Mouse (Mus musculus) liver, embryonic 12.5 days (tissue): ENCODE results near the gene F830045P16Rik. TPM values are rescaled to one million over a fixed set of nuclear protein-coding genes. Genes with fewer than 3 reads are reported as not detected.

Source experiments
- ATAC-seq: fragments of 200-750 bp; cut with Nextera tagmentation; 2 replicates; pipeline ENCODE4 v1.8.0; 2017; ENCODE audit warnings: moderate number of reproducible peaks, mild to moderate bottlenecking, moderate library complexity
- H3K27ac ChIP-seq: fragments of 300-500 bp; sonication (generic); 2 replicates; pipeline ENCODE4 v1.5.1; 2016; ENCODE audit warnings: mild to moderate bottlenecking
- H3K27me3 ChIP-seq: fragments of 300-500 bp; sonication (generic); replicated peaks from 2 replicates; pipeline ENCODE4 v1.6.1; 2016; ENCODE audit warnings: mild to moderate bottlenecking, moderate library complexity
- H3K36me3 ChIP-seq: fragments of 300-500 bp; sonication (generic); 2 replicates; pipeline ENCODE4 v1.6.1; 2016; ENCODE audit warnings: mild to moderate bottlenecking, moderate library complexity
- H3K4me1 ChIP-seq: fragments of 300-500 bp; sonication (generic); 2 replicates; pipeline ENCODE4 v1.6.1; 2016
- H3K4me2 ChIP-seq: fragments of 300-500 bp; sonication (generic); 2 replicates; pipeline ENCODE4 v1.6.1; 2016; ENCODE audit warnings: mild to moderate bottlenecking, moderate library complexity
- H3K4me3 ChIP-seq: fragments of 300-500 bp; sonication (generic); 2 replicates; pipeline ENCODE4 v1.5.1; 2016; ENCODE audit warnings: mild to moderate bottlenecking, moderate library complexity
- H3K9ac ChIP-seq: fragments of 300-500 bp; sonication (generic); 2 replicates; pipeline ENCODE4 v1.6.1; 2016; ENCODE audit warnings: mild to moderate bottlenecking, moderate library complexity
- H3K9me3 ChIP-seq: fragments of 300-500 bp; sonication (generic); replicated peaks from 2 replicates; pipeline ENCODE4 v1.6.1; 2016; ENCODE audit warnings: mild to moderate bottlenecking, moderate library complexity
- WGBS: fragments of 180-500 bp; shearing (Covaris S2); methylation state at CpG from one replicate; pipeline ENCODE4 v1.1.7; 2016; ENCODE audit not compliant: insufficient replicate concordance; 5-methylcytosine and 5-hydroxymethylcytosine counted together
- polyA plus RNA-seq: library from polyadenylated mRNA; unstranded; fragments of >200 nt; fragmentation: Nextera tagmentation; extraction: Ambion mirVana; gene quantifications from 2 replicates; pipeline ENCODE4 v1.2.1, GENCODE M21; 2016

F830045P16Rik gene
- polyA plus RNA-seq, 1 experiment from 2014 or later = not detected

DNA sequence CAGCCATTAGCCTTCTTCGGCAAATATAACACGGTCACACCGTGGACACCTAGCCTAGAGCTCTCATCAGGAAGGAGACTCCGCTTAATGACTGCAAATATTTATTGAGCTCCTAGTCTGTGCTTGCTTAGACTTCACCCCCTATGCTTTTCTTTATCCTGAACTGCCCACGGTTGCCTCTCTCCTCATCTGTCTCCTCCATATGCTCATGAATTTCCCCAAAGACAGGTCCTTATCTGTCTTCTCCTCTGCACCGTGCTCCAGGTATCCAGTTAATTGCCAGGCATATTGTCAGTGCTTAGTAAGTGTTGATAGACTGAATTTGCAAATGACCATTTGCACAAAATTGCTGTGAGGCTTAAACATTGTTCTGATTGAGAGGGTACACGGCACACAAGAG, 32.7 kb upstream of the F830045P16Rik start:
- Histone ChIP-seq H3K27me3 (peaks cover 26% of the 10 kb centered on the region), H3K27ac (no peak overlapping the region), H3K36me3 (no peaks in the 10 kb centered on the region), H3K9me3 (no peaks in the 10 kb centered on the region), H3K4me3 (no peak overlapping the region), H3K9ac (no peak overlapping the region), H3K4me1 (peaks cover under 1% of the 10 kb centered on the region), H3K4me2 (no peak overlapping the region)
- WGBS = 64% methylated on average over 7 of the region's 7 CpGs
- ATAC-seq = no peak

DNA sequence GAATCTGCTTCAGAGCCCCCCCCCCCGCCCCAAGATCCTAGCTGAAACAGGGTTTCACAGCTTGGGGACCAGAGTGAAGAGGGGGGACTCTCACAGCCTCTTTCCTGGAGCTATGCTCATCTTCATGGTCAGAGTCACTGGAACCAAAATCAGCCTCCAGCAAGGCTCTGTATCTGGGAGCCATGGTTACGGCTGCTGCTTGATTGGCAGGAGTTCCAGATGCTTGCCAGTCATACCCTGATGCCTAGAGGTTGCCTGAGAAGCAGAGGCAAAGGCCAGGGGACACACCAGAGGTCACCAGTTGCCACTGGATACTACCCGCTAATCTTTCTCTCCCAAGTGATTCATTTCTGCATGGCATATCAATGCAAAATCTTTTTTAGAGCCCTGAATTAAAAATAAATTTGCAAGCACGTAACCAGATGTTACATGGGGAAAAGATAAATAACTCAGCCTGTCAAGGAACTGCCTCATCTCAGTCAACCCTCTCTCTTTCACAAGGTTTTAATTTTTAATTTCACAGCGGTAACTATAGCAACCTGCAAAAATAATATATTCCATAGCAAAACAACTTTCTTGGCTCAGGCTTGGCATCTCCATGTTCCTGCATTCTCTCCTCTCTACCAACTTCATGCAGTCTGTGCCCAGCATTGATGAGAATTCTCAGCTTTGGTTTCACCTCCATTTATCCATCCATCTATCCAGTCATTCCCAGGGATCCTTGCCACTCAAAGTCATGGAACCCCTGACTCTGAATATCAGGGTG, 27.7 kb upstream of the F830045P16Rik start:
- Histone ChIP-seq H3K36me3 (no peaks in the 10 kb centered on the region), H3K9me3 (no peaks in the 10 kb centered on the region), H3K9ac (no peak overlapping the region), H3K4me2 (no peak overlapping the region), H3K27me3 (no peaks in the 10 kb centered on the region), H3K4me3 (no peak overlapping the region), H3K4me1 (no peaks in the 10 kb centered on the region), H3K27ac (no peak overlapping the region)
- 56% methylated on average over 5 of the region's 5 CpGs for WGBS
- no peak for ATAC-seq

GRCm38 (mm10) chr2:129561796-129562195, 25.4 kb upstream of the F830045P16Rik start:
- no peak overlapping the region for H3K4me3 ChIP-seq
- 60% methylated on average over 3 of the region's 3 CpGs for WGBS
- no peak overlapping the region for H3K27ac ChIP-seq
- H3K27me3 ChIP-seq = no peaks in the 10 kb centered on the region
- no peaks in the 10 kb centered on the region for H3K4me1 ChIP-seq
- ATAC-seq = no peak
- no peaks in the 10 kb centered on the region for H3K36me3 ChIP-seq
- H3K9ac ChIP-seq = no peak overlapping the region
- no peaks in the 10 kb centered on the region for H3K9me3 ChIP-seq
- H3K4me2 ChIP-seq = no peak overlapping the region

- Histone ChIP-seq H3K4me3 (no peak overlapping the region), H3K9me3 (no peaks in the 10 kb centered on the region), H3K27me3 (no peaks in the 10 kb centered on the region), H3K9ac (no peak overlapping the region), H3K27ac (no peak overlapping the region), H3K4me2 (no peak overlapping the region), H3K36me3 (no peaks in the 10 kb centered on the region), H3K4me1 (no peaks in the 10 kb centered on the region)
- WGBS = 53% methylated on average over 3 of the region's 3 CpGs
- ATAC-seq = no peak
These were observed 22.4 kb upstream of the F830045P16Rik start for GRCm38 (mm10) chr2:129558875-129559219.

DNA sequence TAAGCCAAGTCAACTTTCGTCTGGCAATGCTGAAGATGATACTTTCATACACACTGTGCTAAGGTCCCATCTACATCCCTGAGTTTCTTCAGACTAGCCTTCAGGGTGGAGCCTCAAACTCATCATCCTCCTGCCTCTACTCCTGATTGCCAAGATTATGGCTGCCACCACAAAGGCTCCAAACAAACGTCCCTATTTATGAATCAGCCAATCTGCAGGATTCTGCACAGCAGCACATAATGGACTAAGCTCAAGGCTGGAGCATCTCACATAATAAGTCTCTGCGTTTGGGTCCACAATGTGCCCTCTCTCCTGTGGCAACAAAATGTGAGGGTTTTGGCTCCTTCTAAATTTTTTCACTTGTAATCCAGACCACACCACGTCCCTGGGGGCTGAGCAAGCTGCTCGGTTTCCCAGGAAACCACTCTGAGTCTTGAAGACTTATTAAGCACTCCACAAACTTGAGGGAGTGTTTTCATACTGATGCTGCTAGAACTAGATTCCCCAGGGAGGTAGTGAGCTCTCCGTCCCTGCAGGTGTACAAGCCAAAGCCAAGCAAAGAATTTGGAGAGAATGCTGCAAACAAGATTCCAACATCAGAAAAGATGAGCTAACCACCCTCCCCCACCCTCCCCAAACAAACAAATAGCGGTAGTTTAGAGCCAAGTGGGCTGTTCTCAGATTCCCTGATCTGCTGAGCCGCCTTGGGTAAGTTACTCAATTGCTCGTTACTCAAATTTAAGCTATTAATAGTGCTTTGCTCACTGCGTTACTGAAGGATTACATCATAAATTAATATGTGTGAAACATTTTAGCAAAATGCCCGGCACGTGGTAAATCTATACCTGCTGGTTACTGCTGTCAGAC, 21.8 kb upstream of the F830045P16Rik start:
- Histone ChIP-seq H3K4me2 (no peak overlapping the region), H3K36me3 (no peaks in the 10 kb centered on the region), H3K4me1 (no peaks in the 10 kb centered on the region), H3K4me3 (no peak overlapping the region), H3K9me3 (no peaks in the 10 kb centered on the region), H3K27me3 (no peaks in the 10 kb centered on the region), H3K27ac (no peak overlapping the region), H3K9ac (no peak overlapping the region)
- ATAC-seq = no peak
- 53% methylated on average over 12 of the region's 12 CpGs for WGBS

GRCm38 (mm10) chr2:129556081-129556480, 19.7 kb upstream of the F830045P16Rik start:
- no peak for ATAC-seq
- Histone ChIP-seq H3K36me3 (no peaks in the 10 kb centered on the region), H3K27ac (no peak overlapping the region), H3K9me3 (no peaks in the 10 kb centered on the region), H3K4me2 (no peak overlapping the region), H3K4me1 (no peaks in the 10 kb centered on the region), H3K4me3 (no peak overlapping the region), H3K27me3 (no peaks in the 10 kb centered on the region), H3K9ac (no peak overlapping the region)
- 62% methylated on average over 6 of the region's 6 CpGs for WGBS

DNA sequence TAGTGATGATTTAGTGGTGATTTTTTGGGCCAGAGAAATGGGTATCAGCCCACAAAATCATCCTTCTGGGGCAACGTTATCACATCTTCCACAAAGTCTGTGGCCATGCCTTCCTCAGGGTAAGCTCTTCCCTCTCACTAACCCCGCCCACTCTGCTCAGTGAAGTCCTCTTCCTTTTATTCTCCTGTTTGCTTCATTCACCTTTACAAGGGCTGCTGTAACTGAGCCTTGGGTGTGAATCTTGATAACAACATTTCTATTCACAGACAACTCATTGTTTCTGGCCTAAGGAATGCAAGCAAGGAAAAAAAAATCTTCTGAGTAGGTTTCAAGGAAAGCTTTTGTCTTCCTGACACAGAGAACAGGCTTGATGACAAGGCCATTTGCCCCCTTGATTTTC, 14.4 kb upstream of the F830045P16Rik start:
- Histone ChIP-seq H3K27me3 (0 out of 2 replicates have a peak, but pooled peaks cover 2% of the 10 kb centered on the region), H3K4me3 (no peak overlapping the region)
- WGBS = 30% methylated on average over 2 of the region's 2 CpGs

DNA sequence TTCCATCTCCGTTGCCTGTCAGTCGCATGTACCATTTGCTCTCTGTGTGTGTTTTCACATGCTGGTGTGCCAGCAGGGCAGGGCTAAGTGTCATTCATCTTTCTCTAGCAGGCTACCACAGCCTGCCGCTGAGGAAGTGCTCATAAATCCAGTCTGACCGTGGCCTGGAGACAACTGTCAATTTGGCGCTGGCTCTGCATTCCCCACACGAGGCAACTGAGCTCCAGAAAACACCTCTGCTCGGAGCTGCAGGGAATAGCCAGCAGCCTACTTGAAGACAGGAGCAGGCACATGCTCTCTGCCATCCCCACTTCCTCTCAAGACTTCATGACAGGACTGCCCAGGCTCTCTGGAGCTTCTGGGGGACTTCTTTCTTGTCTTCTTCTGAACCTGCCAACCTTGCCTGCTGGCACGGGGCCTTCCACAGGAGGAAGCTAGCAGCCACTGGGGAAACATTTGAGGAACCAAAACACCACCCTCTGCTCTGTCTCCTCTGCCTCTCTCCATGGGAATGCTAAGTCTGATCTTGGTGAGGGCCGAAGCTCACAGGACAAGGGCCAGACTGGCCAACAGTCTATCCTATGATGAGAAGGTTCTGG, 13.2 kb upstream of the F830045P16Rik start:
- no peaks in the 10 kb centered on the region for H3K4me1 ChIP-seq
- 0 out of 2 replicates have a peak, but pooled peaks cover 3% of the 10 kb centered on the region for H3K27me3 ChIP-seq
- no peak overlapping the region for H3K27ac ChIP-seq
- no peaks in the 10 kb centered on the region for H3K36me3 ChIP-seq
- no peak overlapping the region for H3K9ac ChIP-seq
- ATAC-seq = no peak
- no peak overlapping the region for H3K4me2 ChIP-seq
- H3K9me3 ChIP-seq = no peaks in the 10 kb centered on the region
- no peak overlapping the region for H3K4me3 ChIP-seq
- WGBS = 35% methylated on average over 9 of the region's 9 CpGs

More for the DNA sequence above, 14.4 kb upstream of the F830045P16Rik start:
- no peaks in the 10 kb centered on the region for H3K9me3 ChIP-seq
- H3K4me2 ChIP-seq = no peak overlapping the region
- no peaks in the 10 kb centered on the region for H3K36me3 ChIP-seq
- H3K4me1 ChIP-seq = no peaks in the 10 kb centered on the region
- ATAC-seq = no peak
- no peak overlapping the region for H3K9ac ChIP-seq
- H3K27ac ChIP-seq = no peak overlapping the region

- no peak for ATAC-seq
- Histone ChIP-seq H3K4me1 (no peaks in the 10 kb centered on the region), H3K27ac (no peak overlapping the region), H3K9ac (no peak overlapping the region), H3K36me3 (no peaks in the 10 kb centered on the region), H3K9me3 (no peaks in the 10 kb centered on the region), H3K27me3 (0 out of 2 replicates have a peak, but pooled peaks cover 3% of the 10 kb centered on the region), H3K4me2 (no peak overlapping the region), H3K4me3 (no peak overlapping the region)
- WGBS = 28% methylated on average over 3 of the region's 3 CpGs
These were observed 10.4 kb upstream of the F830045P16Rik start for GRCm38 (mm10) chr2:129546772-129547171.

DNA sequence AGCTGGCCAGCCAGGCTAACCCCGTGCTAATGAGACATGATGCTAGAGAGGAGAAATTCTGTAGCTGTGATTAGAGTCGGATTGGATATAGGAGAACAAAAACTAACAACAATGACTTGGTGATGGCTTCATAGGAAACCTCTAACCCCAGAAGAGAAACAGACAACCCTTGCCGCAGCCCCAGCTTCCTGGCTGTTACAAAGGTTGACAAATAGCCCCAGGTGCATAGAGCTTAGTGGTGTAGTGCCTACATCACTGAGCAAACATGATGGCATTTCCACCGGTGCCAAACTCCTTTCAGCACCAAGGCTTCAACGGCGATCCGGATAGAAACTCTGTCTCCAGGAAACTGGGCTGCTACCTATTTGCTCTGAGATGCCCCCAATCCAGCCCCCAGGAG, 9.2 kb upstream of the F830045P16Rik start:
- H3K36me3 ChIP-seq = no peaks in the 10 kb centered on the region
- H3K9me3 ChIP-seq = no peaks in the 10 kb centered on the region
- no peak overlapping the region for H3K4me2 ChIP-seq
- 0 out of 2 replicates have a peak, but pooled peaks cover 3% of the 10 kb centered on the region for H3K27me3 ChIP-seq
- no peaks in the 10 kb centered on the region for H3K4me1 ChIP-seq
- ATAC-seq = no peak
- no peak overlapping the region for H3K4me3 ChIP-seq
- no peak overlapping the region for H3K9ac ChIP-seq
- 60% methylated on average over 7 of the region's 7 CpGs for WGBS
- no peak overlapping the region for H3K27ac ChIP-seq

- no peaks in the 10 kb centered on the region for H3K9me3 ChIP-seq
- no peaks in the 10 kb centered on the region for H3K4me1 ChIP-seq
- no peaks in the 10 kb centered on the region for H3K36me3 ChIP-seq
- no peak overlapping the region for H3K4me3 ChIP-seq
- ATAC-seq = no peak
- 57% methylated on average over 3 of the region's 3 CpGs for WGBS
- H3K9ac ChIP-seq = no peak overlapping the region
- no peak overlapping the region for H3K27ac ChIP-seq
- 0 out of 2 replicates have a peak, but pooled peaks cover 3% of the 10 kb centered on the region for H3K27me3 ChIP-seq
- H3K4me2 ChIP-seq = no peak overlapping the region
These were observed 8.5 kb upstream of the F830045P16Rik start for GRCm38 (mm10) chr2:129544919-129545318.

- WGBS = 59% methylated on average over 4 of the region's 4 CpGs
- Histone ChIP-seq H3K27me3 (0 out of 2 replicates have a peak, but pooled peaks cover 3% of the 10 kb centered on the region), H3K4me1 (no peaks in the 10 kb centered on the region), H3K36me3 (no peaks in the 10 kb centered on the region), H3K4me2 (no peak overlapping the region), H3K4me3 (no peak overlapping the region), H3K9ac (no peak overlapping the region), H3K27ac (no peak overlapping the region), H3K9me3 (no peaks in the 10 kb centered on the region)
- ATAC-seq = no peak
These were observed 8.0 kb upstream of the F830045P16Rik start for GRCm38 (mm10) chr2:129544448-129544847.
